Mouse (Mus musculus): Measurements from ENCODE around the gene Syn2.

Syn2 gene

DNA sequence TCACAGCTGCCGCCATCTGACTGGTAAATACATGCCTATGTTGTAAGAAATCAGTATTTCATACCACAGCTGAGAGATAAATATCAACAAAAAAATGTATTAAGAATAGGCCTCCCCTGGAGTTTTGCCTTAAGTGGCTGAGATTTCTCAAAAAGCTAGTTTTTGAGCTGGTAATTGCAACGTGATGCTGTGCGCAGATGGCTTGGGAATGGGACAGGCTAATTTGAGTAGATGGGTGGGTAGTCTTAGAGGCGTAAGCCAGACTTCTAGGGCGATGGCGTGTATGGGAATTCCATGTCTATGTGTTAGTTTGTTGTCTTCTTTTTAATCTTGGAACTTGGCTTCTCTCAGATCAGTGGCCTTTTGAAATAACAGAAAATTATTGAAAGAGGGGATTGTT lies 157.1 kb downstream of the Syn2 start:
- DNase-seq (ENCODE audit: low spot score): no peak

DNA sequence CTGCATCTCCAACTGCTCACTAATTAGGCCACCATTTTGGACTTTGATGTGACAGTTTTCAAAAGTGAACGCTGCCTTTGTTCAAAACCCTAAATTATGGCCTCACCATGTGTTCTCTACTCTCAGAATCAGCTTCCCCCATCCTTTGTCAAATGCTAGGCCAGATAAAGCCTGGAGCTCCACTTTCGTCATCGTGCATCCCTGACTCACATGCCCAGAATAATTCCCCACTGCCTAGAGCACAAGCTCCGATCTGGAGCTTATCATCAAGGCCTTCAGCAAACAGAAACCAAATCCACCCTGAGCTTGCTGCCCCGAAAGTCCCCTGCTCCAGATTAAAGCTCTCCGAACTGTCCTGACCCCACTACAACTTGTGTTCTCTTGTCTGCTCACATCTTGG lies 157.9 kb downstream of the Syn2 start:
- DNase-seq (ENCODE audit: low spot score): no peak

DNA sequence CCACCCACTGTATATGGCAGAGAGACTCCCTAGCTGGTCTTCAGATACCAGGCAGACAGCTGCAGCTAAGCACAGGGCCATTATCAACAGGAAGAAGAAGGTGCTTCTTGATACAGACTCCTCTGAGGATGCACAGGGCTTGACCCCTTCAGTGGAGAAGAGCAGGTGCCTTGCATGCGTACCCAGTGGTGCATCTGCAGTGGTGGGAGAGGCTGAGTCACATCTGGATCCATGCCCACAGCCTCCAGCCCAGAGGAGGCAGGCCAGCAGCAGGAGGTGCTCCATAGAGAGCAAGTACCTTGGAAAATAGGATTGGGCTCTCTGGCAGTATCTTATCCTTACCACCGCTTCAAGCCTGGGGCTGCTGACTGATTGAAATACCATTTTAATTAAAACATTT lies 159.2 kb downstream of the Syn2 start:
- no peak for DNase-seq (ENCODE audit: low spot score)

DNA sequence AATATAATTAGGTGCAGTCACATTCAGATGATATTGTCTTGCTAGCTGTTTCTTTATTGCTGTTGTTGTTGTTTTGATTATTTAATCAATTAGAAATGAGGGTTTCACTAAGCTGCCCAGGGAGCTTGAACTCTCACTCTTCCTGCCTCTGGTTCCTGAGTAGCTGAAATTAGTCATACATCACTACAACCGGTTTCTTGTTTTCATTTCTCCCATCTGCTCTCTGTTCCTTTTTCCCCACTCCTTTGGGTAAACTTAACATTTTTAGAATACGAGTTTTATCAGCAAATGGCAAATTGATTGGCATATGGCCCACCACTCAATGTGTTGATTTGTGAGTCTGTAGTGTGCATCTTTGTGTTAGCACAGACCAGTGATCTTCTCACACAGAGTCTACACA lies 172.4 kb downstream of the Syn2 start:
- DNase-seq (ENCODE audit: low spot score): no peak

DNA sequence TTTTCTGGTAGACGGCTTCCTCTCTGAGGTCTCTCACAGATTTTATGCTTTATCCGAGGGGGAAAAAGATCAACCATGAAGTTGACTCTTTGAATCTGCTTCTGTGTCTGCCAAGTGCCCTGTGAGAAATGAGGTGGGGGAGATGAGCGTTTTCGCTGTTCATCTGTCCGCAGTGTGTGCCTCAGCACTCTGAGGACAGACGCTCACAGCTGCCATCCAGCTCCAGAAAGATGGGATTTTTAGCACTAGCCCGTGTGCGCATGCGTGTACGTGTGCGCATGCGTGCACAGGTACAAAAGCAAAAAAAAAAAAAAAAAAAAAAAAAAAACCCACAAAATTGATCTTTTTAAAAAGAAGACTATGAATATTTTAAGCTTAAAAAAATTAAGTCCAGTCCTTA lies 178.1 kb downstream of the Syn2 start:
- no peak for DNase-seq (ENCODE audit: low spot score)

DNA sequence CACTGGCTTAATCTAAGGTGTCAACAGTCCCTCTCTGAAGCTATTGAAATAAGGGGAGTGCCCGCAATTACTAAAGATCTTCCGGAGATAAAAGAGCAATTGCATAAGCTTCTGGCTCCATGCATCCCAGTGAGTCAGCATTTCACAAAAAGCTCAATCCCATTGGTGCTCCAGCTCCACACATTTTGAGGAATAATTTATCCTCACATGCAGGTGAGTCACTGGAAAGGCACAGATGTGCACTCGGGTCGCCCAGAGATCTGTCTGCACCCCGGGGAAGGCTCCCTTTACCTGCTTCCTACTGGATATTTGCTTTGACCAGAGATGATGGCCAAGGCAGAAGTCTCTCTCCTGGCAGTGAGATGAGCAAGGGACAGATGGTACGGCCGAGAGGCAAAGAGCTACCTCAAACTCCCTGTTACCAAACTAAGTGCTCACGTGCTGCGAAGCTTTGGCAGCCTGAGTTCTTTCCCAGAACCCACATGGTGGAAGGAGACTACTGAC lies 178.6 kb downstream of the Syn2 start:
- DNase-seq (ENCODE audit: low spot score): no peak

DNA sequence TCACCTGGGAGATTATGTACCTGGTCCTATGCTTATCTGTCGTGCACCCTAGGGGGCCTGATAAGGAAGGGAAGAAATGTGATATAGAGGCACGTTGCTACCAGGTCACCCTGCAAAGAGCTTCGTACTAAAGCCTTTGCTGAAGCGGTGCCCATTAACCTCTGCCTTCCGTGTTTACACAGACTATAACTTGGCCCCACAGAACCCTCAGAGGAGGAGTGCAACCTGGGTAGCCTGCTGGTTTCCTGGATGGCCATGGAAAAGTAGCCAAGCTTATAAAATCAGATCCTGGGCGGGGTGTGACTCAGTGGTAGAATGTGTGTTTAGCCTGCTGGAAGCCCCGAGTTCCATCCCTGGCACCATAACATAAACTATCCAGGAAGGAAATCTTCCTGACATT lies 179.2 kb downstream of the Syn2 start:
- DNase-seq (ENCODE audit: low spot score): no peak

DNA sequence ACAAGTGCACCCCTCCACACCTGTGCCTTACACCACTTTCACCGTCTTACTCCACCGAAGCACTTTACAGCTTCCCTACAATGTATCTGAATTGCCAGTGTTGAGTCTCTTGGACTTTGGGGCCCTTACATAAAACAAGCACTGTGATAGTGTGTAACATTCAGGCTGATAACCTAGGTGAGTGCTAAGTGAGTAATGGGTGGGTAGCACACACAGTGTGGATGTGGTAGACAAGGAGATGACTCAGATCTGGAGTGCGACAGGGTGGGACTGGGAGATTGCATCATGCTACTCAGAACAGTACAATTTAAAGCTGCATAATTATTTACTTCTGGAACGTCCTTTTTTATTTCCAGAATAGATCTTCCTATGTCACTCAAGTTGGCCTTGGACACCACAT lies 181.1 kb downstream of the Syn2 start:
- DNase-seq (ENCODE audit: low spot score): no peak

DNA sequence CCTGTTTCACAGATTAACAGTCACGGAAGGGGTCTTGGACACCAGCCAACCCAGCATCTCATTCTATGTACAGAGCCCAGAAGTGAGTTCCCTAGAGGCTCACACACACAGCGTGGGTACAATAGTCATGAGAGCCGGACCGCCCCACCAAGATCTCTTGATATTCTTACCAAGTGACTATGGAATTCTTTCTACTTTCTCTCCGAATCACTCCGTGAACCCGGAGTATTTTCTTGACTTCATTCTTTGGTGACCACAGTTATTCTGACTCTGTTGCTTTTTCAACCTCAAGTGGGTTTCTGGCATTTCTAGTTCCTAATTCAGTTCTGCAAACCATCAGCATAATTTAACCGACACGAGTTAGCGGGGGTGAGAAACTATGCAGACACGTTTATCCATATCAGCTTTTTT lies 182.1 kb downstream of the Syn2 start:
- no peak for DNase-seq (ENCODE audit: low spot score)

DNA sequence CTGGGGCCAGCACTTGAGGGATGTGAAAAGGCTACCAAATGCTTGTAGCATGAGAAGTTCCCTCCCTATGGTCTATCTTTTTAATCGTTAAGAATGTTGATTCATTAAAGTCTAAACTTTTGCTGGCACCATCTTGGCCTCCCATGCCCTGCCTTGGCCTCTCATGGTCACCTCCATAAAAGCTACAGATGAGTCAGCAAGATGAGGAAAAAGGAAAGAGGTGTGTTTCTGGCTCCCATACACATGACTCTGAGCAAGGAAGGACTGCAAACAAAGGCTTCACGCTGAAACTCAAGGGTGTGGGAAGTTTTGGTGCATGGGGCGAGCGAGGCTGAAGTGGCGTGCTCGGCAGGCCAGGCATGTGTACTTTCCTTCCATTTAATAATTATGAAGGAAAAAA lies 184.1 kb downstream of the Syn2 start:
- DNase-seq (ENCODE audit: low spot score): no peak

DNA sequence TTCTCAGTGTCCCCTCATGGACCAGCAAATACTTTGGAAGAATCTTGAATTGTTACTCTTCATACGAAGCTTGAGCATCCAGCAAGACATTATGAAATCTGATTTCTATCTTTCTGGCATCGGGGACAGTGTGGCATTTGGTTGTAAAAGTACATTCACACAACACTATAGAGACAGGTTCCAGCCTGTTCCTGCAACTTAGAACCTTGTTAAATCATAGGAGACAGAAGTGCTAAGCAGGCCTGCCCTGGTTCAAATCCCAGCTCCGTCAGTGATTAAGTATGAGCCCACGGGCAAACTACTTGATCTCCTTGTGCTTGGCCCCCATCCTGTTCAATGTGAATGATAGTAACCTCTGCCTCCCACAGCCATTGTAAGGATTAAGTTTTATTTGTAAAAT lies 185.0 kb downstream of the Syn2 start:
- DNase-seq (ENCODE audit: low spot score): no peak

DNA sequence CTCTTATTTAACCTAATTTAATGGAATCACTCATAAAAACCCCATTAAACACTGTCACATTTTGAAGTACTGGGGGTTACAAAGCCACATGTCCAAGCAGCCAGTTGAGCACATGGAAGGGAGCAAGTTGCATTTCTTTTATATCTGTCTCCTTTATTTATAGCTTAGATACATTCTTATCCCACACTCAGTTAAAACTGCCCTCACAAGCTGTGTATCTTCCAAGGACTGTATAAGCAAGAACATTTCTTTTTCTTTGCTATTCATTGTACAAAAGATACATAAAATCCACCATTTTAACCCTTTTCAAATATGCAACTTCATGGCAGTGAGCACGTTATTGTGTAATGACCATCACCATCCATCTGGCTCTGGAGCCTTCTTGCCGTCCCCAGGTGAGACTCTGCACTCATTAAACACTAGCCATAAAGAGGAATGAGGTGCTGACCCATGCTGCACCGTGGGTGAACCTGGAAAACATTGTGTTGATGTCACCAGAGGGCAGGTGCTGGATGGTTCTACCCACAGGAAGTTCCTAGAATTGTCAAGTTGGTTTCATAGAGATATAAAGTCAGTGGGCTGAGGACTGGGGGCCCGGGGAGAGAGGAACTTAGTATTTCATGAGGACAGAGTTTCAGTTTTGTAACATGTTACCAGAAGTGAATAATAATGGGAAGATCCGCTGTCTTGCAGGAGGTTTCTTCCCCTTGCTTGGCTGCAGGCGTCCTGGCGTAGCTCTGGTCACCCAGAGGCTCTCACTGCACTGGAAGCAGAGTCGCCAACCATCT lies 186.4 kb downstream of the Syn2 start:
- DNase-seq (ENCODE audit: low spot score): no peak

DNA sequence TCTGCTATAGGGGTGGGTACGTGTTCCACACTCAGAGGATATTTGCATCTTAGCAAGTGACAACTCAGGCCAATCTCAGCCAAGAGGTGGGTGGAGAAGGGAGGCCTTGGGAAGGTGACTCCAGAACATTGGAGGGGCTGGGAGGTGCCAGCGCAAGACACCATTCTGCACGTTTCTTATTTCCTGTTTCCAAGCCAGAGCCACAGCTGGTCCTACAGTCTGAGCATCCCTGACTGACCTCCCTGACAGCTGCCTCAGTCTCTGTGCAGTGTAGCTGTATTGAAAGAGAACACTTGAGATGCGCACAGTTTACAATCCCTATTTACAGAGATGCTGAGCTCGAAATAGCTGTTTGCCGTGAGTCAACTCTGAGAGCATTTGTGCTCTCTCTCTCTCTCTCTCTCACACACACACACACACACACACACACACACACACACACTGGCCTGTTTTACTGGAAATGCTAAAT lies 187.2 kb downstream of the Syn2 start:
- DNase-seq (ENCODE audit: low spot score): no peak

DNA sequence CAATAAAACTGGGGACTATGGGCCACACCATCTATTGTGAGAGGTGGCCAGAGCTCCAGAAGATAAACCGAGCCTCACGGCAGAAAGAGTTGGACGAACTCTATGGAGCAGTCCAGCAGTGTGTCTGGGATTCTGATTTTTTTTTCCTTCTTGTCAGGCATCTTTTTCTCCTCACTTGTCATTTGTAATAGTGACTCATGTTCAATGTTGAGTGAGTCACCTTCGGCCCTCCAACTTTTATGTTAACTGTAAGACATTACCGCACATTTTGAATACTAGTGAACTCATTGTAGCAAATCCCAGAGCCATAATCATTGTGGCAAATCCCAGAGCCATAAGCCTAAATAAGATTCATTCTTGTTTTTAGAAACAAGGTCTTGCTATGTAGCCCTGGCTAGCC lies 188.3 kb downstream of the Syn2 start:
- DNase-seq (ENCODE audit: low spot score): no peak

DNA sequence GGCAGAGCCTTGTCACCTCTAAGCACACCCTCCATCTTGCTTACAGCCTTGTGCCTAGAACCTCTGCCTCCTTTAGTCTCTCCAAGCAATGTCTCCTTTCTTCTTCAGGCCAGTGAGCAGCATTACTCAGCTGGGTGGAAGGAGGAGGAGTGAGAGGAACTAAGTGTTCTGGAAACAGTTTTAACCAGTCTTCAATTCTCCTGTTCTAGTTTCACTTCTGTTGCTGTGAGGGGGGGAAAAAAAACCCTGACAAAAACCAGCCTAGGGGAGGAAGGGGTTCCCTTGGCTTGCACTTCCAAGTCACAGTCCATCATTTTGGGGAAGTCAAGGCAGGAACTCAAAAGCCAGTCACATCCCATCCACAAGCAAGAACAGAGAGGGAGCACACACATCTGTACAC lies 196.3 kb downstream of the Syn2 start:
- DNase-seq (ENCODE audit: low spot score): no peak

Data from T-cell, adult 2 months (primary cell).